Mouse (Mus musculus) embryonic facial prominence, embryonic 12.5 days (tissue): ENCODE results near the gene Mon2. TPM values are rescaled to one million over a fixed set of nuclear protein-coding genes. Genes with fewer than 3 reads are reported as not detected.
A peak's percentile ranks its signal among the peaks of the same experiment; 100 is the strongest.

ENCODE experiments used
- ATAC-seq: fragments of 200-750 bp; cut with Nextera tagmentation; 2 replicates; pipeline ENCODE4 v1.8.0; 2017; ENCODE audit not compliant: insufficient number of reproducible peaks, insufficient read depth, low FRiP score, low TSS enrichment
- H3K27ac ChIP-seq: fragments of 300-500 bp; sonication (generic); 2 replicates; pipeline ENCODE4 v1.5.1; 2016; ENCODE audit warnings: mild to moderate bottlenecking
- H3K27me3 ChIP-seq: fragments of 300-500 bp; sonication (generic); 2 replicates; pipeline ENCODE4 v1.6.1; 2016; ENCODE audit warnings: mild to moderate bottlenecking, moderate library complexity
- H3K36me3 ChIP-seq: fragments of 300-500 bp; sonication (generic); 2 replicates; pipeline ENCODE4 v1.6.1; 2016; ENCODE audit warnings: mild to moderate bottlenecking
- H3K4me1 ChIP-seq: fragments of 300-500 bp; sonication (generic); 2 replicates; pipeline ENCODE4 v1.6.1; 2016
- H3K4me2 ChIP-seq: fragments of 300-500 bp; sonication (generic); replicated peaks from 2 replicates; pipeline ENCODE4 v1.6.1; 2016; ENCODE audit warnings: mild to moderate bottlenecking, moderate library complexity
- H3K4me3 ChIP-seq: fragments of 300-500 bp; sonication (generic); 2 replicates; pipeline ENCODE4 v1.5.1; 2016; ENCODE audit warnings: mild to moderate bottlenecking
- H3K9ac ChIP-seq: fragments of 300-500 bp; sonication (generic); 2 replicates; pipeline ENCODE4 v1.6.1; 2016; ENCODE audit warnings: mild to moderate bottlenecking, moderate library complexity
- H3K9me3 ChIP-seq: fragments of 300-500 bp; sonication (generic); 2 replicates; pipeline ENCODE4 v1.6.1; 2016; ENCODE audit warnings: mild to moderate bottlenecking, moderate library complexity
- WGBS: fragments of 180-500 bp; shearing (Covaris S2); methylation state at CpG from one replicate; pipeline ENCODE4 v1.1.7; 2016; 5-methylcytosine and 5-hydroxymethylcytosine counted together
- polyA plus RNA-seq: library from polyadenylated mRNA; unstranded; fragments of >200 nt; fragmentation: Nextera tagmentation; extraction: Ambion mirVana; gene quantifications from 2 replicates; pipeline ENCODE4 v1.2.1, GENCODE M21; 2016

The Mon2 gene
- polyA plus RNA-seq, 1 experiment from 2014 or later: 47.4 TPM

DNA sequence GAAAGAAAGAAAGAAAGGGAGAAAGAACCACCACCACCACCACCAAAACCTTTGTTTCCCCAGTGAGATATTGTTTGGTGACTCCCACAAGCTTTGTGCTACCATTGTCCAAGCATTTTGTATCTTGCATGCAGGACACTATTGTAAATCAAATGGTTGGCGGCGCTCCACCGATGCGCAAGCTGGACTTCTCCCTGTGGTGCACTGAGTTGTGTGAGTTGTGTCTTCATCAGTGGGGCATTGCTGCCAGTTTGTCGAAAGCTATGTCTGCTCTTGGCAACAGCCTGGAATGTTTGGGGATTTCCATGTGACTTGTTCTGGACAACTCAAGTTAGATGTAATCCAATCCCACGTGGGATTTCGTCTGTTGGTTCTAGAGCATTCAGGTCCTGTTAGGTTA, 18.2 kb upstream of the Mon2 start:
- 82% methylated on average over 7 of the region's 7 CpGs for WGBS
- ATAC-seq: no peak
- no peak overlapping the region for H3K4me3 ChIP-seq

DNA sequence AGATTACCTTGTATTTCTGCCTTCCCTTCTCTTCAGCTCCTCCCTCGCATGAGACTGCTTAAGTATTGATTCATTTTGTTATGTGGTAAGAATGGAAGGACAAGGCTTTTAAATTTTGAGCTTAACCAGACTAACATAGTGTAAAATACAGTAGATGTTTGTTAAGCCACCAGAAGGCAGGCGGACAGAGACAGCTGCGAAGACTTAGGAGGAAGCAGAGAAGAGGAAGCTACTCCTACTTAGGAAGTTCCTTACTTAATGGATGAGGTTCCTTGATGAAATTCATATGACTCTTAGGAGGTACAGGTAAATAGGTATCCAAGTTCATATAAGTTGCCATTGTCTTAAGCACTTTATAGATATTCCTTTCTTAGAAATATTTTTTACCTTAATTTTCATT, 16.3 kb upstream of the Mon2 start:
- Histone ChIP-seq H3K4me2 (no peak overlapping the region), H3K27me3 (no peaks in the 10 kb centered on the region), H3K36me3 (no peaks in the 10 kb centered on the region), H3K4me1 (no peaks in the 10 kb centered on the region), H3K27ac (no peak overlapping the region), H3K9me3 (no peaks in the 10 kb centered on the region), H3K4me3 (no peak overlapping the region), H3K9ac (no peak overlapping the region)
- WGBS: 71% methylated on average over 3 of the region's 3 CpGs
- no peak for ATAC-seq

More for the DNA sequence above, 18.2 kb upstream of the Mon2 start:
- Histone ChIP-seq H3K27me3 (no peaks in the 10 kb centered on the region), H3K9ac (no peak overlapping the region), H3K9me3 (no peaks in the 10 kb centered on the region), H3K4me1 (no peaks in the 10 kb centered on the region), H3K36me3 (no peaks in the 10 kb centered on the region), H3K27ac (no peak overlapping the region), H3K4me2 (no peak overlapping the region)

DNA sequence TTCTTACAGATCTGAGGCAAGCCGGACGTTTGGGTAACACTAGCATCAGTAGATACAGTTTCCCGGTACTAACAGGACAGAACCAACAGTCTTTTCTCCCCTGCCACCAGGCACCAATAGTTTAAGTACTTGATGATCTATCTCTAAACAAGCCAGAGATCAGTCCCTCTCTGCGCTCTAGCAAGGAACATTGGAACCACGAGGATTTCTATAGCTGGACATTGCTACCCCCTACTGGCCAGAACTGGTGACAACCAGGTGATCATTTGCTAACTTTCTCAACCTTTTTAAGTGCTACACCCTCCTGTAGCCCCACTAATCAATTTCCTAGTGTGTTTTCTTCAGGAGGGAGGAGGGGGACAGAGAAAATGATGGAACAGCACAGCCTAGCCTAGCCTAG, 15.4 kb upstream of the Mon2 start:
- ATAC-seq: no peak
- no peaks in the 10 kb centered on the region for H3K27me3 ChIP-seq
- no peak overlapping the region for H3K9ac ChIP-seq
- H3K36me3 ChIP-seq: no peaks in the 10 kb centered on the region
- H3K9me3 ChIP-seq: no peaks in the 10 kb centered on the region
- no peak overlapping the region for H3K4me3 ChIP-seq
- H3K4me2 ChIP-seq: no peak overlapping the region
- no peaks in the 10 kb centered on the region for H3K4me1 ChIP-seq
- 36% methylated on average over 5 of the region's 5 CpGs for WGBS
- H3K27ac ChIP-seq: no peak overlapping the region

DNA sequence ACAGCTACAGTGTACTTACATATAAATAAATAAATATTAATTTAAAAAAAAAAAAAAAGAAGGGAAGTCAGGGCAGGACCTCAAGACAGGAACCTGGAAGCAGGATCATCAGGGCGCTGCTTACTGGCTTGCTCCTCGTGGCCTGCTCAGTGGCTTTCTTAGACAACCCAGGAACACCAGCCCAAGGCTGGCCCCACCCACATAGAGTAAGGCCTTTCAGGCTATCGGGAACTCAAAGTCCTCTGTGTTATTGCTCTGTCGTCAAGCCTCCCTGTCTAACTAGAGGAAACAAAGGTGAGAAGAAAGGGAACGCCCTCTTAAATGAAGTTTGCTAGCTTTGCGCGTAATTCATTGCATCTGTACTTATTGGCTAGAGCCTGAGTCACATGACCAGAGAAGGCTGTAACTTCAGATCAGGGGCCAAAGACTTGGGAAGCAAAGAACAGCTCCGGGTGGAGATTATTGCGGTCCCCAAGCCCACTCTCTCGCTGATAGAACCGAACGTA, 13.2 kb upstream of the Mon2 start:
- H3K27me3 ChIP-seq: no peaks in the 10 kb centered on the region
- no peak overlapping the region for H3K27ac ChIP-seq
- H3K9ac ChIP-seq: no peak overlapping the region
- no peak overlapping the region for H3K4me2 ChIP-seq
- WGBS: 76% methylated on average over 12 of the region's 12 CpGs
- H3K9me3 ChIP-seq: no peaks in the 10 kb centered on the region
- H3K4me3 ChIP-seq: no peak overlapping the region
- no peaks in the 10 kb centered on the region for H3K4me1 ChIP-seq
- no peak for ATAC-seq
- no peaks in the 10 kb centered on the region for H3K36me3 ChIP-seq

DNA sequence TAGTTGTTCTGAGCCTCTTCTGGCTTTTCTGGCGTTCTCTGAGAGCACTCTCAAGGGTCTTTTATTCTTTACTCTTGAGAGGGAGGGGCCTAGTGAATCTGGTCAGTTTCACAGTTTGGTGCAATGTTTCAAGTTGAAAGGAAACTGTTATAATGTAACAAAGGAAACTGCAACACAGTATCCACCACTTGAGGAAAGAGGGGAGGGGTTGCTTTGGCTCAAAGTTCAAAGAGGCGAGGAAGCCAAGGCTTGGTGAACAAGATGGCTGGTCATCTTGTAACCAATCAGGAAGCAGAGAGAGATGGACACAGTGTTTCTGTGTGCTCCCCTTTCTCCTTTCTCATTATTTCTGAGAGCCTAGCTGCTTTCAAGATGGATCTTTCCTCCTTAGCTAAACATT, 10.5 kb upstream of the Mon2 start:
- Histone ChIP-seq H3K36me3 (no peaks in the 10 kb centered on the region), H3K4me1 (no peaks in the 10 kb centered on the region), H3K27ac (no peak overlapping the region), H3K4me3 (no peak overlapping the region), H3K9ac (no peak overlapping the region), H3K4me2 (no peak overlapping the region), H3K9me3 (no peaks in the 10 kb centered on the region), H3K27me3 (no peaks in the 10 kb centered on the region)
- WGBS: 82% methylated on average over 2 of the region's 2 CpGs
- ATAC-seq: no peak

DNA sequence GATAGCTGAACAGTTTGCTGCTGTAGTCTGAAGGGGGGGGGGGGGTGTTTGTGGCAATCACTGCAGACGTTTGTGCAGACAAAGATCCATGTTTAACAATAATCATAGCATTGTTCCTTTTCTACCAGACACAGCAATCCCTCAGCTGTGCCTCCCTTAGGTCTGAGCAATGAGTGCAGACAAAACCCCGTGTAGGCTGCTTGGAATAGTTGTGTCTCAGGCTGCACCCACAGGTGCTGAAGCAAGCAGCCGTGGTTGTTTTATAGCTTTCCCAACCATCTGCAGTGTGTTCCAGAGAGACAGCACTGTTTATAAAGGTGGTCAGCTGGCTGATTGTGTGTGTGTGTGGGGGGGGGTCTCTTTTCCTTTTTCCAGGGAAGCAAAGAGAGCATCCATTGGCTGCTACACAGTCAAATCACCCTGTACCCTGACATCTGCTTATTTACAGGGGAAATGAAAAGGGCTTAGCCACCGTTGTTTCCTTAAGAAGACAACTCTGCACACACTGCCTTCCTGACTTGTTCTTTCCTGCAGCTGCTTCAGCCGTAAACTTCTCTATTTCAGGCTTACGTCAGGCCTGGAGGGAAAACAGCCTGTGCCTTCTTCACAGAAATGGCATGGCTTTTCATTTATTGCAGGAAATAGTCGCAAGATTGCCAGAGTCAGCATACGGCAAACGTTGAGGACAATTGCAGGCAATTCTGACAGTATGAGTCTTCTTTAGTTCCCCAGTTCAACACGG, 8.8 kb upstream of the Mon2 start:
- Histone ChIP-seq H3K36me3 (no peaks in the 10 kb centered on the region), H3K4me2 (no peak overlapping the region), H3K4me3 (no peak overlapping the region), H3K4me1 (no peaks in the 10 kb centered on the region), H3K9ac (no peak overlapping the region), H3K9me3 (no peaks in the 10 kb centered on the region), H3K27ac (no peak overlapping the region), H3K27me3 (no peaks in the 10 kb centered on the region)
- ATAC-seq: no peak
- WGBS: 66% methylated on average over 10 of the region's 10 CpGs

DNA sequence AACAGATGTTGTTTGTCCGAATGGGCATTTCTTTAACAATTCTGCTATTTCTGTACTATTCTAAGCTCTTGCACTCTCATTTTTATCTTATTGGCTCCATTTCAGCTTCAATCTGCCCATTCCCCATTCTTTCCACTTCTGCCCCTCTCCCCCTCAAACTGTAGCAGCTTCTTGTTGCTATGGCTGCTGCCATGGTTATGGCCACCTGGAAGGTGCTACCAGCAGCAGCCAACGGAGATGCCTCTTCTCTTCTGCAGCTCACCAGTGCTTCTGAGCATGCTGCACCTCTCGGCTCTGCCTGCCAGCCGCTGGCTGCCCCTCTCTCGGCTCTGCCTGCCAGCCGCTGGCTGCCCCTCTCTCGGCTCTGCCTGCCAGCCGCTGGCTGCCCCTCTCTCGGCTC, 8.0 kb upstream of the Mon2 start:
- ATAC-seq: no peak
- no peak overlapping the region for H3K4me3 ChIP-seq
- H3K36me3 ChIP-seq: no peaks in the 10 kb centered on the region
- no peaks in the 10 kb centered on the region for H3K9me3 ChIP-seq
- no peak overlapping the region for H3K9ac ChIP-seq
- no peaks in the 10 kb centered on the region for H3K4me1 ChIP-seq
- H3K27me3 ChIP-seq: no peaks in the 10 kb centered on the region
- no peak overlapping the region for H3K4me2 ChIP-seq
- no peak overlapping the region for H3K27ac ChIP-seq
- 72% methylated on average over 9 of the region's 9 CpGs for WGBS

DNA sequence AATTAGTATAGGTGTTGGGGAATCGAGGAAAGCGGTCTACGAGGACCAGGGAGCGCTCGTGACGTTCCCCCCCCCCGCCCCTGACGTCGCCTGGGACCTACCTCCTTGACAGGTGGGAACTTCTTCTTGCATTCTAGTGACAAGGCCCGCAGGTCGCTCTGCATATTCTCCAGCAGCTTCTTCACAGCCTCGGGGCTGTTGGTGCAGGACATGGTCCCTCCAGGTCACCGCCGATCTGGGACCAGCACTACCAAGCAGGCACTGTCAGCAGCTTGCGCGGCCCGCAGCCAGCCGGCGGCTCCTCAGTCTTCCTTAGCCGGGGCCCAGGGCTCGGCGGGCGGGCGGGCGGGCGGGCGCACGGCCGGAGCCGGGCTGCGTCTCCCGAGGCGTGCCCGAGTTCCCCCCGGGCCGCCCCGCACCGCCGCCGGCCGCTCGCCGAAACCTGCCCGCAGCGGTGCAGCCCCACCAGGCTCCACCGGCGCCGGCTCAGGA, 508 bp downstream of the Mon2 start:
- Histone ChIP-seq H3K4me1 (peaks cover 12% of the 10 kb centered on the region), H3K36me3 (peaks cover 8% of the 10 kb centered on the region), H3K4me3 (peak overlapping the region; percentile 98), H3K9ac (peak overlapping the region; percentile 95), H3K27ac (peak overlapping the region; percentile 66), H3K4me2 (peak overlapping the region; percentile 81), H3K9me3 (no peaks in the 10 kb centered on the region), H3K27me3 (no peaks in the 10 kb centered on the region)
- ATAC-seq: peak; percentile 67
- whole genome bisulfite sequencing: 0% methylated on average over 33 of the region's 48 CpGs

DNA sequence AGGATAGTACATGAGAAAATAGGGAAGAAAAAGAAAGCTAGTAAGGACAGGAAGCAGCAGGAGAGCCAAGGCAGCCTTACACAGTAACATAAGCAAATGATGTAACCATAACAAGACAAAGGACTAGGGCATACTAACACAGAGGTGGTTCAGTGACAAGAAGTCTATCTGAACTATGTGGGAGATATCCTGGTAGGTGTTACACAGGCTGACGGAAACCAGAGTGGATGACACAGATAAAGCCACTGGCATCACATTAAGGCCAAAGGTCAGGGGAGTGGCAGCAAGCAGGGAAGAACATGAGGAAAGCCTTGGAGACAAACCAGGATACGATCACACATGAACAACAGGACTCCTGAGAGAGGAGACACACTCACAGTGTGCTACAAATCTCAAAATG, 4.3 kb downstream of the Mon2 start:
- Histone ChIP-seq H3K4me1 (peaks cover 11% of the 10 kb centered on the region), H3K4me2 (no peak overlapping the region), H3K36me3 (peaks cover 15% of the 10 kb centered on the region), H3K27ac (no peak overlapping the region), H3K4me3 (no peak overlapping the region), H3K9me3 (no peaks in the 10 kb centered on the region), H3K27me3 (no peaks in the 10 kb centered on the region), H3K9ac (no peak overlapping the region)
- no peak for ATAC-seq
- 88% methylated on average over 2 of the region's 2 CpGs for WGBS

DNA sequence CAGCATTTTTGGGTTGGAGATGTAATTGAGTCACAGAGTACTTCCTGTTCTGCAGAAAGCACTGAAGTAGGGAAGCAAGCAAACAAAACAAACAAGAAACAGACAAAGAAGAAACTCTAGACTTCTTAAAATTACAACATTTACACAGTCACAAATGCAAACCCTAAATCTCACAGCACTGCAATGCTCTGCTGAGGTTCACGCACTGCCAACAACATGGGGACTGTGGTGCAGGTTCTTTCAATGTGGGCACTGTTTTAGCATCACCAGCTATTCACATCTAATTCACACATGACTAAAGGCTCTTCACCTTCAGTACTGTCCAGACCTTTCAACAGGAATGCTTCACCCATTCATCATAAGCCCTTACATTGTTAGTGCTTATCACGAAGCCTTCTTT, 13.3 kb downstream of the Mon2 start:
- H3K27ac ChIP-seq: no peak overlapping the region
- no peaks in the 10 kb centered on the region for H3K27me3 ChIP-seq
- peaks cover 3% of the 10 kb centered on the region; the same call in 1 of the 2 replicates for H3K36me3 ChIP-seq
- ATAC-seq: no peak
- H3K4me1 ChIP-seq: no peaks in the 10 kb centered on the region
- H3K9ac ChIP-seq: no peak overlapping the region
- WGBS: 97% methylated on average over 2 of the region's 2 CpGs
- H3K4me2 ChIP-seq: no peak overlapping the region
- H3K9me3 ChIP-seq: no peaks in the 10 kb centered on the region
- no peak overlapping the region for H3K4me3 ChIP-seq

DNA sequence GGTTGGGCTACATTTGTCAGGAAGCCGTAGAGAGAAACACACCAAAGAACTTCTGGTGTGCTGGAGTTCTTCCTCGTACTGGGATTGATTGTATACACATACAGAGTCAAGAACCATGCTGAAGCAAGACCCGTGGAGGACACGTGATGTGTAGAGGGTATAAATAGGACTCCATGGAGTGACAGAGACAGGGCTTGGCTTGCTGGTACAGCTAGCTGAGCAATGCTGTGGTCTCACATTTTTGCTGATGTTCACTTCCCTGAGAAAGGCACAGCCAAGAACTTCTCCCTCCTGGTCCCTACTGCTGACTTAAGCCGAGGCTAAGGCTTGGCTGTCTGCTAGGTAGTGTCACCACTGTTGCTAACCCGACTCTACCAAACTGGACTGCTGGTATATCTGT, 15.5 kb downstream of the Mon2 start:
- Histone ChIP-seq H3K9me3 (no peaks in the 10 kb centered on the region), H3K9ac (no peak overlapping the region), H3K27me3 (no peaks in the 10 kb centered on the region), H3K27ac (no peak overlapping the region), H3K4me2 (no peak overlapping the region), H3K4me3 (no peak overlapping the region), H3K4me1 (no peaks in the 10 kb centered on the region), H3K36me3 (peaks cover 5% of the 10 kb centered on the region; the same call in 1 of the 2 replicates)
- no peak for ATAC-seq
- 90% methylated on average over 6 of the region's 6 CpGs for WGBS

DNA sequence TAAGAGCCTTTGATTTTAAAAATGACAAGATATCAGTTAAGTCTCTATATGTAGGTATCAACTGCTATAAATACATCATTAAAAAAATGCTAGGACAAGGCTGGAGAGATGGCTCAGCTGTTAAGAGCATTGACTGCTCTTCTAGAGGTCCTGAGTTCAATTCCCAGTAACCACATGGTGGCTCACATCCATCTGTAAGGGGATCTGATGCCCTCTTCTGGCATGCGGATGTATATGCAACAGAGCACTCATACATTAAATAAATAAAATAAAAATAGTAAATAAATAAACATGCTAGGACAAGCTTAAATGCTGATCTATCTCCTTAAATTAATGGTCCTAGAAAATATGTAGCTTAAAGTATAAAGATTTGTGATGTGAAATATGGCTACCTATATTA, 19.2 kb downstream of the Mon2 start:
- Histone ChIP-seq H3K4me3 (no peak overlapping the region), H3K4me2 (no peak overlapping the region), H3K9me3 (no peaks in the 10 kb centered on the region), H3K27ac (no peak overlapping the region), H3K36me3 (peaks cover 5% of the 10 kb centered on the region; the same call in 1 of the 2 replicates), H3K27me3 (no peaks in the 10 kb centered on the region), H3K9ac (no peak overlapping the region), H3K4me1 (no peaks in the 10 kb centered on the region)
- ATAC-seq: no peak
- 92% methylated on average over 1 of the region's 1 CpGs for WGBS
